Mouse (Mus musculus): Measurements from ENCODE around the gene Lrfn1.

- TF ChIP-seq CTCF (IDR thresholded peaks at IDR 0.05; ENCODE audit: extremely low read depth, insufficient read depth, insufficient read length, insufficient replicate concordance) = no peak
- TF ChIP-seq POLR2A (IDR thresholded peaks at IDR 0.05; ENCODE audit: low read depth, low read length) = no peak
These were observed 13.8 kb upstream of the Lrfn1 start for GRCm38 (mm10) chr7:28437964-28438363.
